Mouse (Mus musculus): Measurements from ENCODE around the gene Dagla. TPM values are rescaled to one million over a fixed set of nuclear protein-coding genes. Genes with fewer than 3 reads are reported as not detected.
A peak's percentile ranks its signal among the peaks of the same experiment; 100 is the strongest.

The Dagla gene
- polyA plus RNA-seq, 1 experiment = 14.2 TPM

DNA sequence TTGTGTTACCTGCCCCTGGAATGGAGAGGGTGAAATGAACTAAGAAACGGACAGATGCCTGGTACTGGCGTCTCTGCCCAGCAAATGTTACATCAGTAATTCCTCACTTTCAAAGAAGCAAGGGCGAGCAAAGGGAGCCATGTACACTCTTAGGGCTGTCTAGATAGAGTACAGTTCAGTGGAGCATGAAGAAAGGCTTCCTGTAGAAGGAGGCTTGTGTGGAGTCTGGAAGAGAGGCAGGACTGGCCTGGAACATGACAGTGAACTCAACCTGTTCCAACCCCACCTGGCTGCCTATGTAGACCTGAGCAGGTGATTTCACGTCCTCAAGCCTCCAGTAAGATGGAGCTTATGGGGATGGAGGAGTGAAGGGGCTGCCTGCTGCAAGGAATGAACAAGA, 6.4 kb downstream of the Dagla start:
- H3K4me3 ChIP-seq (ENCODE audit: insufficient read depth, low read depth, low read length) = no peak overlapping the region
- H3K4me1 ChIP-seq (ENCODE audit: control insufficient read depth, insufficient read depth, insufficient read length, low read length) = peaks cover 28% of the 10 kb centered on the region
- no peak overlapping the region for H3K27ac ChIP-seq (replicated peaks; ENCODE audit: low read depth, low read length)

- Histone ChIP-seq H3K4me1 (ENCODE audit: control insufficient read depth, insufficient read depth, insufficient read length, low read length) (peaks cover 31% of the 10 kb centered on the region), H3K27ac (replicated peaks; ENCODE audit: low read depth, low read length) (peak overlapping the region; percentile 34), H3K4me3 (ENCODE audit: insufficient read depth, low read depth, low read length) (no peak overlapping the region)
Measured at GRCm38 (mm10) chr19:10297041-10297503, 7.6 kb downstream of the Dagla start.

DNA sequence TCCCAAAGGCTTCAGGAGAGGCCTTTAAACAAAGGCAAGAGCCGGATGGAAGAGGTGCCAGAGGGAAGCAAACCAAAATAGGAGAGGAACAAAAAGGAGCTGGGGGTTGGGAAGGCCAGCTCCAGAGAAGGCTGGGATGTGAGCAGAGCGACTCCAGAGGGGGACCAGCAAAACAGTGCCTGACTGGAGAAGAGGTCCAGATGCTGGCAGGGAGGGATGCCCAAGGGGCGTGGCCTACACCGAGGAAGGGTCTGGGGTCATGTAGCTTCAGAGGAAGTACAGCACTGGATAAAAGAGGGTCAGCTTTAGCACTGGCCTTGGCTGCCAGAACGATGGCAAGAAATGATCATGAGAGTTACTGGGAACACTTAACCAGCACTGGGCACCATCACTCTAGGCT, 8.4 kb downstream of the Dagla start:
- H3K27ac ChIP-seq (replicated peaks; ENCODE audit: low read depth, low read length) = peak overlapping the region; percentile 20
- H3K4me3 ChIP-seq (ENCODE audit: insufficient read depth, low read depth, low read length) = no peak overlapping the region
- H3K4me1 ChIP-seq (ENCODE audit: control insufficient read depth, insufficient read depth, insufficient read length, low read length) = peaks cover 35% of the 10 kb centered on the region

DNA sequence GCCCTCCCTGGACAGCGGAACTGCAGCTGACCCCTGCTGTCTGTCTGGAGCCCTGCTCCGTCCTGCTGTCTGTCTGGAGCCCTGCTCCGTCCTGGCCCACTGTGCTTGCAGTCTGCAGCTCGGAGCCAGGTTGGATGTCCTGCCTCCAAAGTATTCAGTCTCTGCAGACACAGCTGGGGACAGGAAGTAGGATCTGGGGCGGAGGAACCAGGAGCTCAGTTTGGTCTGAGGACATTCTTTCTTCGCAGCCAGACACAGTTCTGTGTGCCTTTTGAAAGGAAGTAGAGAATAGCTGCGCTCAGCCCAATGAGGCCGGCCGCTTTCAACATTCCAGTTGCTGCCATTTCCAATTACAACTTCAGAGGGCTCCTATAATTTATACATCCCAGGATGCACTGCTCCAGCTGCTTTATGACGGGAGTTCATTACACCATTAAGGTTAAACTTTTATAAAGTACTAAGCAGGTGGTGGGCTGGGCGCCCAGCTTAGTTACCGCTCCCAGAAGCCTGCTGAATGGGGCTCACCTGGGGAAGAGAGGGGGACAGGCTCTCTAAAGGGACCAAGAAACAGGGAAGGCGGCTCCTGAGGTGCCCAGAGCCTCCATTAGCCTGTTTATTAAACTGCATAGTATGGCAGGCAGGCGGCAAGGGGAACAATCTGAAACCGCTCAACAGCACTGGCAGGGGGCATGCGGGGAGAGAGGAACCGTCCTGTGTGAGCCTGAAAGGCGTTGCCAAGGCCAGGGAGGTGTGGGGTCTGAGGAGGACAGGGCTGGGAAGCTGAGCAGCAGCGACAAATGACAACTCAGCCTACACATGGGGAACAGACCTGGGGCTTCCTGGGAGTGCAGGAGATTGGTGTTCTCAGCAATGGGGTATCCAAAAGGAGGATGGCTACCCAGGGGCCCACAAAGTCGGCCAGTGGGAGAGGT, 9.8 kb downstream of the Dagla start:
- peak overlapping the region; percentile 2 for H3K27ac ChIP-seq (replicated peaks; ENCODE audit: low read depth, low read length)
- no peak overlapping the region for H3K4me3 ChIP-seq (ENCODE audit: insufficient read depth, low read depth, low read length)
- peaks cover 43% of the 10 kb centered on the region for H3K4me1 ChIP-seq (ENCODE audit: control insufficient read depth, insufficient read depth, insufficient read length, low read length)

DNA sequence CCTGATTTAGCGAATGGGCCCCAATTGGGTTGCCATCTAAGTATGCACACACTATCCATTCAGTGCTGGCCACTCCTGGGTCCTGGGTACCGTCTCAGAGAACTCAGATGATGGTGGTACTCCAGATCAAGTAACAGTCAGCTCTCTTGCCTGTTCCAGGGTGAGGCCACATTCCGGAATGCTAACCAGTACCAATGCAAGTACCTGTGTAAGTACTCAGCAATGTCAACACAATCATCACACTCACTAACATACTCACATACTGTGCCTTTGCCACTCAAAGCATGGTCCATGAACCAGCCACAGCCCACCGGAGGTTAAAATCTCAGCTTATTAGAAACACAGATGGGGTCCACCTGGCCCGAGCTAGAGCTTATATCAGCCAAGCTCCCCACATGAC, 10.7 kb downstream of the Dagla start:
- Histone ChIP-seq H3K4me3 (ENCODE audit: insufficient read depth, low read depth, low read length) (no peak overlapping the region), H3K4me1 (ENCODE audit: control insufficient read depth, insufficient read depth, insufficient read length, low read length) (peaks cover 50% of the 10 kb centered on the region), H3K27ac (replicated peaks; ENCODE audit: low read depth, low read length) (no peak overlapping the region)

DNA sequence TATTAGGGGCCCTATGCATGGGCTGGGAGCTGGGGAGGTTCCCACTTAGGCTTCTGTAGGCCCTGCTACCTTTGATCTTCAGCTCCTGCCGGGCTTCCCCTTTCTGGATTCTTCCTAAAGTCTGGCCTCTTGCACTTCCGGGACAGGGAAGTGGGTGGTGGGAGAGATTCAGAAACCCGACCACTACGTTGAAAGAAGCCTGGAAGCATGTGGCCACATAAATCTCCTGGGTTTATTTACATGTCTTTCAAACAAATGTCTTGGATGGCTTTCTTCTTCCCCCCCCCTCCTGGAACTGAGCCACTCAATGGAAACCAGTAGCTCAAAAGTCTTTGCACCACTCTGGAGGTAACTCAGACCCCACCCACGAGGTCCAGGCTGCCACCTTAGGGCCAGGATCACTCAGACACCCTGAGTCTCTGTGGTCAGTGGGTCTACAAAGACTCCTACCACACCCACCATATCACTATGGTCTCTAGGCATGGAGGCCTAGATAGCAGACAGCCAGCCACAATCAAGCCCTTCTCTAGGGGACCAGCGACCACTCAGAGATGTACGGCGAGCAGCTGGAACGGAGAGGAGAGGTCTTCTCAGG, 12.7 kb downstream of the Dagla start:
- Histone ChIP-seq H3K4me3 (ENCODE audit: insufficient read depth, low read depth, low read length) (no peak overlapping the region), H3K4me1 (ENCODE audit: control insufficient read depth, insufficient read depth, insufficient read length, low read length) (peaks cover 55% of the 10 kb centered on the region), H3K27ac (replicated peaks; ENCODE audit: low read depth, low read length) (no peak overlapping the region)

DNA sequence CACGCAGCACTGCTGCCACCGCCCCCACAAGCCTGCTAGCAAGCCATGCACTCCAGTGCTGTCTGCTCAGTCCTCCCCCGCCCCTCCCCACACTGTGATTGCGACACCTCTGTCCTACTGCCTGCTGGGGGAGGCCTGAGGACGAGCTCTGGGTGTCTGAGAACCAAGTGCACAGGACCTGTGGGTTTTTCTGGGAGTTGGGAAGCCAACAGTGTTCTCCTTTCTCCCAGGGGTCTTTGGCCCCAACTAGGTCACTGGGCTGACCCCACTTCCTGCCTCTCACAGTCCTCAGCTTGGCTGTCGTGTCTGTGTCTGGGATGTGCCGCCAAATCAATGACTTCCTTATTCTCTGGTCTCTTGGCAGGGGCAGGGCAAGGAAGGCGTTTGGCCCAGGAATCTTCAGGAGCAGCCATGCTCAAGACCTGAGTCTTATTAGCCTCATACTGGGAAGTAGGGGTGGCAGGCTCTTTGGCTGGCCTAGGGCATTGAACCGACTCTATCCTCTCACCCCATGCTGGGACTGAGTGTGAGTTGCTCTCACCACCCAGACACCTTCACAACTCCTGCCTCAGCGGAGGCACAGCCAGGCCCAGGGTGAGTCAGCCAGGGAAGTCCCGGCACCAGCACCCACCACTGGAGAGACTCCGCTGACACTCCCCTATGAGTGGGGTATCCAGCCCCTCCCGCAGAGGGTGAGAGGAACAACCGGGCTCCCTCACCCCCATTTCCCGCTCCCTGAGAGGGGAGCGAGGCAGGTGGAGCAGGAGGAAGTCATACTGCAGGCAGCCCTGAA, 14.3 kb downstream of the Dagla start:
- Histone ChIP-seq H3K4me3 (ENCODE audit: insufficient read depth, low read depth, low read length) (no peak overlapping the region), H3K4me1 (ENCODE audit: control insufficient read depth, insufficient read depth, insufficient read length, low read length) (peaks cover 47% of the 10 kb centered on the region), H3K27ac (replicated peaks; ENCODE audit: low read depth, low read length) (peak overlapping the region; percentile 37)

- Histone ChIP-seq H3K4me3 (ENCODE audit: insufficient read depth, low read depth, low read length) (no peak overlapping the region), H3K4me1 (ENCODE audit: control insufficient read depth, insufficient read depth, insufficient read length, low read length) (peaks cover 42% of the 10 kb centered on the region), H3K27ac (replicated peaks; ENCODE audit: low read depth, low read length) (peak overlapping the region; percentile 41)
Measured at GRCm38 (mm10) chr19:10289609-10290150, 15.0 kb downstream of the Dagla start.

DNA sequence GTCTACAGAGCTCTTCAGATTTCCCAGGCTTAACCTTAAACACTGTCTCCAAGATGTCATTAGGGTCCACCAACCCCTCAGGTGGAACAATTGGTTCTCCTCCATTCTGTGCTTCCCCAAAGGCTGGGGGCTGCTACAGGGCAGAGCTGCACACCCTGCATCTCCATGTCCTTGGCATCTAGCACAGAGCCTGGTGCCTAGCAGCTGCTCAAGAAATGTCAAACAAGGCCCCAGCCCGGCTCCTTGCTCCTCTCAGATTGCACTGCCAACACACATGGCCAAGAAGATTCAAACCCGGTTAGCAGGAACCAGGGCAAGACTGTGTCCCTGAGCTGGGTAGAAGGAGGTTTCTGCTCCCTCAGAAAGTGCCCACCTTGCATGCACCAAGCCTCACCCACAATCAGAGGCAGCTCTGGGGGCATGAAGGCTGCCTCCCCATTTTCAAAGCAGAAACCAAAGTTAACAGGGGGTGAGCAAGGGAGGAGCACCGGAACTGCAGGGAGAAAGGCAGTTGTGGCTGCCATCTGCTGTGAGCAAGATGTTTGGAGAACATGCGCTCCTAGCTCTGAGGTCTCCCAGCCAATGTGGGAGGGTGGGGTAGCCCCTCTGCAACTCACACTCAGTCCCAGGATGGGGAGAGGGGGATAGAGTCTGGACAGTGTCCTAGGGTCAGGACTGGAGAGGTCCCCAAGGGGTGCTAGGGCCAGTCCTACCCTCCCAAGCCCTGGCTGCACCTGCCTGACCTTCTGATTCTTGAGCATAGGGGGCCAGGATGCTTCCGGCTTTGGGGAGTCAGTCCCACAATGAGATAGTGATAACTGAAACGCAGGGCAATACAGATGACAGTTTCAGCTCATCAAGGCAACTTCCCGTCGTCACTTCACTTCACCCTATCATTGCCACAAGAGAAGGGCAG, 16.3 kb downstream of the Dagla start:
- peaks cover 38% of the 10 kb centered on the region for H3K4me1 ChIP-seq (ENCODE audit: control insufficient read depth, insufficient read depth, insufficient read length, low read length)
- no peak overlapping the region for H3K4me3 ChIP-seq (ENCODE audit: insufficient read depth, low read depth, low read length)
- no peak overlapping the region for H3K27ac ChIP-seq (replicated peaks; ENCODE audit: low read depth, low read length)

GRCm38 (mm10) chr19:10286458-10286872, 18.2 kb downstream of the Dagla start:
- no peak overlapping the region for H3K4me3 ChIP-seq (ENCODE audit: insufficient read depth, low read depth, low read length)
- H3K4me1 ChIP-seq (ENCODE audit: control insufficient read depth, insufficient read depth, insufficient read length, low read length) = peaks cover 33% of the 10 kb centered on the region
- no peak overlapping the region for H3K27ac ChIP-seq (replicated peaks; ENCODE audit: low read depth, low read length)

DNA sequence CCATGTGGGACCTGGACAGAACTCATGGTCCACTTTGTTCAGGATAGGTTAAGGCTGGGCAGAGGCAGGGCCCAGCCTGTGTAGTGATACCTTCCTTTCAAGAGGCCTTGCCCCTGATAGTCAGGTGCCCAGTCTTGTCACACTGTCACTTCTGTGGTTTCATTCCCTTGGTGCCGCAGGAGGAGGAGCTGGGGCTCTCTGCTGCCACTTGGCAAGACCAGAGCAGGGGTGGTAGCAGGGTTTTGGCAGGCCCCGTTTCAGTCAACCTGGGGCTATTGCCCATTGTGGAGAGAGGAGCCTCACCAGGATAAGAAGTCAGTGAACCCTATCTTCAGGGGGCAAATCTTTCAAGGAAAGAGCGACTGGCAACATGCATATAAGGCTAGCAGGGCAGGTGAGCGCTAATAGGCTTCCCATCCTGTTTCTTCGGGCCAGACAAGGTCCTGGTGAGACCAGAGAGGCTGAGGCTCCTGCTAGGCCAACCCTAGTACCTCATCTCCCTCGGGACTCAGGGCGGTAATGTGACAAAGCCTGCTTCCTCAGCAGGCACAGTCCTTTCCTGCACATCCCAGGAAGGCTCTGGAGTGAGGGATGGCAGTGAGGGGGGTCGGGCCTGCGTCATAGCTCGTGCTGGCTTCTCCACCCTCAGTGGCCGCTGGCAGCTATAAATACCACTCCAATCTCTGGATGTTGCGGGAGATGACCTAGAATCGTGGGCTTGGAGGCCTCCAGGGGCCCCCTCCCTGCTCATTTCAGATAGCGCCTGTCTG, 23.7 kb downstream of the Dagla start:
- H3K27ac ChIP-seq (replicated peaks; ENCODE audit: low read depth, low read length) = peak overlapping the region; percentile 30; the same call in 1 of the 2 replicates

DNA sequence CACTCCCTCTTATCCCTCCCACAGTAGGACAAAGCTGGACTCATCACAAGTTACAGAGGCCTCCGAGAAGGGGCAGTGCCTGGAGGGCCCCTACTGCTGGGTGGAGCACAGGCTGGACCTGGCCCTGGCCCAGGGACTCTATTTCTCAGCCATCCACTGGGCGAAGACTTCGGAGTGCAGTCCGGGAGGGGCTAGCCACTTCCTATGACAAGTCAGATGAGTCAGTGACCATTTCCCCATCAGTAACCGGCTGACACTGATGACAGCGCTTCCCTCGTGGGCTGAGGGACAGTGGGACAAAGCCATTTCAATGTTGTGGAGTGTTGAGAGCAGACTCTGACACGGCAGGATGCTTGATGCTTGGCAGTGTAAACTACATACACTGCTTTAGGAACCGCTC, 25.0 kb downstream of the Dagla start:
- Histone ChIP-seq H3K27ac (replicated peaks; ENCODE audit: low read depth, low read length) (peak overlapping the region; percentile 21; the same call in 1 of the 2 replicates), H3K4me1 (ENCODE audit: control insufficient read depth, insufficient read depth, insufficient read length, low read length) (peaks cover 39% of the 10 kb centered on the region), H3K4me3 (ENCODE audit: insufficient read depth, low read depth, low read length) (no peak overlapping the region)

More for the DNA sequence above, 23.7 kb downstream of the Dagla start:
- H3K4me1 ChIP-seq (ENCODE audit: control insufficient read depth, insufficient read depth, insufficient read length, low read length) = peaks cover 39% of the 10 kb centered on the region
- no peak overlapping the region for H3K4me3 ChIP-seq (ENCODE audit: insufficient read depth, low read depth, low read length)

GRCm38 (mm10) chr19:10278669-10279324, 25.9 kb downstream of the Dagla start:
- H3K27ac ChIP-seq (replicated peaks; ENCODE audit: low read depth, low read length) = 0 out of 2 replicates have a peak overlapping the region, but pooled peaks have one; percentile 13
- H3K4me3 ChIP-seq (ENCODE audit: insufficient read depth, low read depth, low read length) = no peak overlapping the region
- H3K4me1 ChIP-seq (ENCODE audit: control insufficient read depth, insufficient read depth, insufficient read length, low read length) = peaks cover 39% of the 10 kb centered on the region
